Mouse (Mus musculus): ENCODE results near the gene Pigk.

- TF ChIP-seq CTCF (IDR thresholded peaks at IDR 0.05) = no peak
- no peak for TF ChIP-seq POLR2A (IDR thresholded peaks at IDR 0.05; ENCODE audit: insufficient read depth, low read depth, low read length)
Observed at GRCm38 (mm10) chr3:152872596-152872995, 158.7 kb downstream of the Pigk start.

Data from heart, adult 2 months (tissue).